Mouse (Mus musculus) myocyte (in vitro differentiated cells): Measurements from ENCODE around the gene Rasa4.

Experiments
- E2F4 ChIP-seq: IDR thresholded peaks from one replicate; pipeline ENCODE4 v1.6.1; 2011; ENCODE audit warnings: mild to moderate bottlenecking, control low read depth, moderate library complexity; ENCODE audit not compliant: insufficient read depth
- MAX ChIP-seq: IDR thresholded peaks from one replicate; pipeline ENCODE4 v1.6.1; 2011; ENCODE audit warnings: low read depth, mild to moderate bottlenecking, control low read depth
- MYOG ChIP-seq, 3 experiments: IDR thresholded peaks; one replicate each; pipeline ENCODE4 v1.6.1; 2011; ENCODE audit warnings: control low read depth in 2 of 3, low read depth in 2 of 3, mild to moderate bottlenecking in 2 of 3; ENCODE audit not compliant: insufficient read length in 2 of 3, control insufficient read depth in 1 of 3, insufficient read depth in 1 of 3
- POLR2A ChIP-seq: IDR thresholded peaks from one replicate; pipeline ENCODE4 v1.6.1; 2011; ENCODE audit warnings: low read depth, mild to moderate bottlenecking, control low read depth, moderate library complexity; ENCODE audit not compliant: insufficient read length
- REST ChIP-seq: IDR thresholded peaks from one replicate; pipeline ENCODE4 v1.6.1; 2011; ENCODE audit warnings: mild to moderate bottlenecking, control low read depth, moderate library complexity; ENCODE audit not compliant: insufficient read depth, insufficient read length

DNA sequence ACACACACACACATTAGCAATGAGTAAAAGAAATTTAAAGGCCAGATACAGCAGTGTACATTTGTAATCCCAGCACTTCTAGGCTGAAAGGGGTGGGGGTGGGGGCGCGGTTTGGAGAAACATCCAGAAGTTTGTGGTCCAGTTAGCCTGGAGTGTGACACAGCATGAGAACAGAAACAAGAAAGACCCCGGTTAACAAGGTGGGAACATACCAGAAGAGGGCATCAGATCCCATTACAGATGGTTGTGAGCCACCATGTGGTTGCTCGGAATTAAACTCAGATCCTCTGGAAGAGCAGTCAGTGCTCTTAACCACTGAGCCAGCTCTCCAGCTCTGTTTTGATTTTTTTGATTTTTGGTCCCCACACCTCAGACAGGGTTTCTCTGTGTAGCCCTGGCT is 27.7 kb upstream of the Rasa4 start:
- TF ChIP-seq E2F4: no peak
- no peak for TF ChIP-seq MAX
- TF ChIP-seq MYOG (IDR thresholded peaks at IDR 0.05; ENCODE audit: control insufficient read depth in 1 of 3, insufficient read depth in 1 of 3, insufficient read length in 2 of 3, low read depth in 2 of 3): no peak
- no peak for TF ChIP-seq POLR2A
- TF ChIP-seq REST: no peak
